Mouse (Mus musculus): ENCODE measurements around the gene Olfr313. TPM values are rescaled to one million over a fixed set of nuclear protein-coding genes. Genes with fewer than 3 reads are reported as not detected.
"Not testable (repeated sequence)": the region's sequence is repeated elsewhere in the genome, so short reads cannot be mapped to it uniquely, and the experiment has no call there.

Gene Olfr313
- polyA plus RNA-seq, 1 experiment = not detected

- DNase-seq (ENCODE audit: low read depth in 1 of 2, low spot score in 2 of 2) = no peak
- Histone ChIP-seq H3K4me1 (ENCODE audit: control insufficient read depth, insufficient read depth, insufficient read length) (no peaks in the 10 kb centered on the region), H3K27ac (ENCODE audit: insufficient read depth, low read length) (no peak overlapping the region), H3K27me3 (ENCODE audit: control insufficient read depth, insufficient read depth, low read length) (no peaks in the 10 kb centered on the region), H3K4me3 (ENCODE audit: extremely low read depth, insufficient read depth, insufficient read length) (no peak overlapping the region), H3K36me3 (ENCODE audit: control insufficient read depth, insufficient read depth, low read length) (no peaks in the 10 kb centered on the region)
- no peak for TF ChIP-seq POLR2A (IDR thresholded peaks at IDR 0.05; ENCODE audit: low read depth, low read length)
- no peak for TF ChIP-seq CTCF (IDR thresholded peaks at IDR 0.05; ENCODE audit: extremely low read depth, insufficient read depth, insufficient read length, insufficient replicate concordance)
- WGBS = 78% methylated on average over 2 of the region's 2 CpGs
Observed at GRCm38 (mm10) chr11:58804393-58804792, 10.4 kb upstream of the Olfr313 start.

DNA sequence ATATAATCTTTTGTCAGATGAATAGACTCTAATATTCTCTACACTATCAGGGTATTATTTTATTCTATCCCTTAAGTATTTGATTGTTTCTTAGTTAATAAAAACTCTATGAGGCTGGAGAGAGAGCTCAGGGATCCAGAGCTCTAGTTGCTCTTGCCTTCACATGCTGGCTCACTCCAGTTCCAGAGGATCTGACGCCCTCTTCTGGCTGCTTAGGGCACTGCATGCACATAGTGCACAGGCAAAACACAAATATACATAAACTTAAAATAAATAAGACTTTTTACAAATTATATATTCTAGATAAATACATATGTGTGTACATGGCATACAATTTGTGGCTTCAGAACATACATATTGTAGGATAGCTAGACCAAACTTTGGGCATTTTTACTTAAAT lies 2.8 kb upstream of the Olfr313 start:
- no peaks in the 10 kb centered on the region for H3K4me1 ChIP-seq (ENCODE audit: control insufficient read depth, insufficient read depth, insufficient read length)
- H3K36me3 ChIP-seq (ENCODE audit: control insufficient read depth, insufficient read depth, low read length) = no peaks in the 10 kb centered on the region
- DNase-seq (ENCODE audit: low read depth in 1 of 2, low spot score in 2 of 2) = no peak
- H3K27me3 ChIP-seq (ENCODE audit: control insufficient read depth, insufficient read depth, low read length) = no peaks in the 10 kb centered on the region
- no peak overlapping the region for H3K27ac ChIP-seq (ENCODE audit: insufficient read depth, low read length)
- WGBS = 5% methylated on average over 1 of the region's 1 CpGs
- H3K4me3 ChIP-seq (ENCODE audit: extremely low read depth, insufficient read depth, insufficient read length) = no peak overlapping the region
- TF ChIP-seq CTCF (IDR thresholded peaks at IDR 0.05; ENCODE audit: extremely low read depth, insufficient read depth, insufficient read length, insufficient replicate concordance) (no peak), POLR2A (IDR thresholded peaks at IDR 0.05; ENCODE audit: low read depth, low read length) (no peak)

DNA sequence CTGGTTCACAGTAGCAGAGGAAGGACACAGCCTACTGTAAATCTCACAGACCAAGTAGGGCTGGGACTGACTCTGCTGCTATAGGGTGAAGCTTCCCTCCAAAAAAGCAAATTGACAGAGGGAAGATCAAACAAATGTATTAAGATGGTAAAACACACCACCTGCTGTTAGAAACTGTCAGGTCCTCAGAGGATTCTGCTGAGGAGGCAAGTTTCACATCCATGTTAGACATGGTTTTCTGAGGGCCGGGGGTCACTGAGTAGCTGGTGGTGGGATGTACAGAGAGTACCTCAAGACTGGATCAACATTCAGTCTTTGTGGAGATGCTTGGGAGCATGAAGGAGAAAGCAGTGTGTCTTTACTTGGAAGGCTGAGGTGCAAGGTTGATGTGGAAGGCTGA lies 876 bp downstream of the Olfr313 start:
- DNase-seq (ENCODE audit: low read depth in 1 of 2, low spot score in 2 of 2) = no peak

GRCm38 (mm10) chr11:58828937-58829336 lies 14.1 kb downstream of the Olfr313 start, which contains the start of gene Olfr312:
Gene Olfr312 (plus strand): TSS chr11:58829237.
- H3K27me3 ChIP-seq (ENCODE audit: control insufficient read depth, insufficient read depth, low read length); DNase-seq (ENCODE audit: low read depth in 1 of 2, low spot score in 2 of 2); H3K4me3 ChIP-seq (ENCODE audit: extremely low read depth, insufficient read depth, insufficient read length); H3K27ac ChIP-seq (ENCODE audit: insufficient read depth, low read length); H3K36me3 ChIP-seq (ENCODE audit: control insufficient read depth, insufficient read depth, low read length); H3K4me1 ChIP-seq (ENCODE audit: control insufficient read depth, insufficient read depth, insufficient read length): not testable (repeated sequence)

More for the DNA sequence above, 876 bp downstream of the Olfr313 start:
- H3K27ac ChIP-seq (ENCODE audit: insufficient read depth, low read length) = no peak overlapping the region
- no peaks in the 10 kb centered on the region for H3K4me1 ChIP-seq (ENCODE audit: control insufficient read depth, insufficient read depth, insufficient read length)
- no peaks in the 10 kb centered on the region for H3K27me3 ChIP-seq (ENCODE audit: control insufficient read depth, insufficient read depth, low read length)
- TF ChIP-seq POLR2A (IDR thresholded peaks at IDR 0.05; ENCODE audit: low read depth, low read length) (no peak), CTCF (IDR thresholded peaks at IDR 0.05; ENCODE audit: extremely low read depth, insufficient read depth, insufficient read length, insufficient replicate concordance) (no peak)
- 80% methylated on average over 1 of the region's 1 CpGs for WGBS
- no peak overlapping the region for H3K4me3 ChIP-seq (ENCODE audit: extremely low read depth, insufficient read depth, insufficient read length)
- no peaks in the 10 kb centered on the region for H3K36me3 ChIP-seq (ENCODE audit: control insufficient read depth, insufficient read depth, low read length)

DNA sequence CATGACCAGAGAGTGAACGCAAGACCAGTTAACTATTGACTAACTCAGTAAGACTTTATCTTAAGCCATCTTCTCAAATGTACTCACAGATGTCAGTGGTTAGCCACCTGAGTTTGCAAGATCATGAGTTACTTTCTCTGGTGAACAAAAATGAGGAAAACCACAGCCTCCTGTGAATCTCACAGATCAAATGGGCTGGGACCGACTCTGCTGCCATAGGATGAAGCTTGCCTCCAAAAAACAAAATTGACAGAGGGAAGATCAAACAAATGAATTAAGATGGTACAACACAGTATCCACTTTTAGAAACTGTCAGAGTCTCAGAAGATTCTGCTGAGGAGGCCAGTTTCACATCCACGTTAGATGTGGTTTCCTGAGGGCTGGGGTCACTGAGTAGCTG lies 15.0 kb downstream of the Olfr313 start:
- H3K36me3 ChIP-seq (ENCODE audit: control insufficient read depth, insufficient read depth, low read length) = no peaks in the 10 kb centered on the region
- no peaks in the 10 kb centered on the region for H3K4me1 ChIP-seq (ENCODE audit: control insufficient read depth, insufficient read depth, insufficient read length)
- no peaks in the 10 kb centered on the region for H3K27me3 ChIP-seq (ENCODE audit: control insufficient read depth, insufficient read depth, low read length)
- no peak for DNase-seq (ENCODE audit: low read depth in 1 of 2, low spot score in 2 of 2)
- WGBS = 30% methylated on average over 3 of the region's 3 CpGs
- TF ChIP-seq POLR2A (IDR thresholded peaks at IDR 0.05; ENCODE audit: low read depth, low read length) = no peak
- no peak for TF ChIP-seq CTCF (IDR thresholded peaks at IDR 0.05; ENCODE audit: extremely low read depth, insufficient read depth, insufficient read length, insufficient replicate concordance)
- H3K4me3 ChIP-seq (ENCODE audit: extremely low read depth, insufficient read depth, insufficient read length) = no peak overlapping the region
- H3K27ac ChIP-seq (ENCODE audit: insufficient read depth, low read length) = no peak overlapping the region

- not testable (repeated sequence) for H3K27ac ChIP-seq (ENCODE audit: insufficient read depth, low read length); H3K4me1 ChIP-seq (ENCODE audit: control insufficient read depth, insufficient read depth, insufficient read length); H3K36me3 ChIP-seq (ENCODE audit: control insufficient read depth, insufficient read depth, low read length); DNase-seq (ENCODE audit: low read depth in 1 of 2, low spot score in 2 of 2); H3K4me3 ChIP-seq (ENCODE audit: extremely low read depth, insufficient read depth, insufficient read length); H3K27me3 ChIP-seq (ENCODE audit: control insufficient read depth, insufficient read depth, low read length)
- 62% methylated on average over 3 of the region's 3 CpGs for WGBS
Observed at GRCm38 (mm10) chr11:58832541-58832940, 17.7 kb downstream of the Olfr313 start.

DNA sequence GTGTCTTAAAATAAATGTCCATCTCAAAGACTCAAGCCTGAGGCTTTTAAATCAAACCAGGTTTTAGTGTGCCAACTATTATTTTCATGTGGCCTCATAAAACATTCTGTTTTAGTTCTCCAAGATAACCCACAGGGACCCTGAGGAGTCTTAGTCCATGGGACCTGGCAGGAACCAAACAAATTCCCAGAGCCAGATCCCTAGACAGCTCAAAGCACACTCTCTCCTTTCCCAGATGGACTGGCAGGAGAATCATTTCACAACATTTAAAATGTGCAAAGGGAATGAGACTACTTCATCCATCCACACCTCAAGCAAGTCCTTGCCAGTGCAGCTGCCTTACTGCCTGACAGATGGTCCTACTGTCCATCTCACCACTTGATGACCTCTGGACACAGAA lies 24.2 kb downstream of the Olfr313 start, which contains the start of gene Olfr311:
Olfr311 (plus strand) TSS at position 301 of the 400 bp plus-strand sequence.
- not testable (repeated sequence) for H3K36me3 ChIP-seq (ENCODE audit: control insufficient read depth, insufficient read depth, low read length); H3K27me3 ChIP-seq (ENCODE audit: control insufficient read depth, insufficient read depth, low read length); DNase-seq (ENCODE audit: low read depth in 1 of 2, low spot score in 2 of 2); H3K4me1 ChIP-seq (ENCODE audit: control insufficient read depth, insufficient read depth, insufficient read length); H3K4me3 ChIP-seq (ENCODE audit: extremely low read depth, insufficient read depth, insufficient read length); H3K27ac ChIP-seq (ENCODE audit: insufficient read depth, low read length)
